Mouse (Mus musculus): Measurements from ENCODE around the gene Slc7a9. TPM values are rescaled to one million over a fixed set of nuclear protein-coding genes. Genes with fewer than 3 reads are reported as not detected.
A peak's percentile ranks its signal among the peaks of the same experiment; 100 is the strongest.

Slc7a9 gene
- polyA plus RNA-seq (2015; fragmentation: Nextera tagmentation; extraction: Ambion mirVana) = not detected in 2 replicates

DNA sequence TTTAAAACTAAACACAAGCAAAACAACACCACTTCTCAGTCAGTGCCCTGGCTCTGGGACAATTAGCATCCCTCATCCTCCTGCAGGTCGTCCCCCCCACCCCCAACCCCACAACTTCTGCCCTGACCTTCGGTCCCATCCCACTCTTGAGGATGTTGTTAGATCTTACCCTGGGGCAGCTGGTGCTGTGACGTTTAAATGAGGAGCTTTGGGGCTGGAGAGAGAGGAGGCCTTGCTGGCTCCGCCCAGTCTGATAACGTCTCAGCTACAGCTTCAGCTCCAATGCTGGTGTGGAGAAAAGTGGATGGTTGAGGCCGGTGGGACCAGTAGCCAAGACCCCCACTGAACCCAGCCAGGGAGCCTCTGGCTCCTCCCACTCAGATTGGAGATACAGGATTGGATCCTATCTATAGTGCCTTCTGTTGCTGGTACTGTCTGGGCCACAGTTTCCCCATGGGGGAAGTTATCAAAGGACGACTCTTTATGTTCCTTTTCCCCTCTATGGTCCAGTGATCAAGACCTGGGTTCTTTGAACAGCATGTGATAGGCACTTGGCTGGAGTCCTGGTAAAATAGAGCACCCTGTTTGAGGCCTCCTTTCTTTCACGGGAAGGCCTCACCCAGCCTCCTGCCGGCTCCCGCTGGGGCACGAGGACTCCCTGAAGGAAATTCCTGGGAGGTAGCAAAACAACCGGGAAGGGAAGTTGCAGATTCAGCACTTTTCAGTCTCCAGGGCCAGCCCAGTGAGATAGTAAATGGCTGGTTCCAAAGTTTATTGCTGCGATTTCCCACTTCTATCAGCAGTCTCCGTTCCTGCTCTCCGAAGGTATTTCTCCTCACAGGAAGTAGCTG lies at the start of gene Slc7a9:
Gene Slc7a9, plus strand, starts transcription at position 801 of the 851 bp plus-strand sequence.
- DNase-seq (ENCODE audit: low spot score) = no peak

DNA sequence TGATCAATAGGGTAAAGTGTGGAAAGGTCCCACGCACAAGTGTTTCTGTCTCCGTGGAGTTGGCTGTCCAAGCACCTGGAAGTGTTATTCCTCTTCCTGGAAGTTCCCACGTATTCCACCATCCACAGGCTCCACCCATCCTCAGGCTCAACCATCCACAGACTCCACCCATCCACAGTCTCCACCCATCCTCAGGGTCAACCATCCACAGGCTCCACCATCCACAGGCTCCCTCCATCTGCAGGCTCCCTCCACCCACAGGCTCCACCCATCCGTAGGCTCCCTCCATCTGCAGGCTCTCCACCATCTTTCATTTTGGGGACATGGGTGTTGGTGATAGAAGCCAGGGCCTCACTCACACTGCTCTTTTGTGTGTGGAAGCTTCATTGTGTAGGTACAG lies 47.4 kb upstream of the Slc7a9 start:
- no peak for DNase-seq (ENCODE audit: low spot score)

DNA sequence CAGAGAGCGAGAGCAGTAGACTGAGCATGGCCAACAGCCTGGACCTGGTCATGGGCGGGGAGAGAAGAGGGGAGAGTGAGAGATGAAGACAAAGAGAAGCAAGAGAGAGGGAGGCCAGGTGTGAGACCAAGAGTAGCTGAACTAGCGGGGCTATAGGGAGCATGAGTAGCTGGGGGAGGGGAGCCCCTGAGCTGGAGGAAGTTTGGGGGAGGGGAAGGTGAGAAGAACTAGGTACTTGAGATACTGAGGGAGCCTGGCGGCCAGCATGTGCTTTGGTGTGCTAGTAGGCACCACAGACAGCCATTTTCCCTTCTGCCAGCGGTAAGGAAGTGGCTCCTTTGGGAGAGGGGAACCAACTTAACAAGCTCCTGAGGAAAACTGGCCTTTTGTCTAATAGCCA lies 33.4 kb upstream of the Slc7a9 start:
- DNase-seq (ENCODE audit: low spot score) = peak; percentile 83

DNA sequence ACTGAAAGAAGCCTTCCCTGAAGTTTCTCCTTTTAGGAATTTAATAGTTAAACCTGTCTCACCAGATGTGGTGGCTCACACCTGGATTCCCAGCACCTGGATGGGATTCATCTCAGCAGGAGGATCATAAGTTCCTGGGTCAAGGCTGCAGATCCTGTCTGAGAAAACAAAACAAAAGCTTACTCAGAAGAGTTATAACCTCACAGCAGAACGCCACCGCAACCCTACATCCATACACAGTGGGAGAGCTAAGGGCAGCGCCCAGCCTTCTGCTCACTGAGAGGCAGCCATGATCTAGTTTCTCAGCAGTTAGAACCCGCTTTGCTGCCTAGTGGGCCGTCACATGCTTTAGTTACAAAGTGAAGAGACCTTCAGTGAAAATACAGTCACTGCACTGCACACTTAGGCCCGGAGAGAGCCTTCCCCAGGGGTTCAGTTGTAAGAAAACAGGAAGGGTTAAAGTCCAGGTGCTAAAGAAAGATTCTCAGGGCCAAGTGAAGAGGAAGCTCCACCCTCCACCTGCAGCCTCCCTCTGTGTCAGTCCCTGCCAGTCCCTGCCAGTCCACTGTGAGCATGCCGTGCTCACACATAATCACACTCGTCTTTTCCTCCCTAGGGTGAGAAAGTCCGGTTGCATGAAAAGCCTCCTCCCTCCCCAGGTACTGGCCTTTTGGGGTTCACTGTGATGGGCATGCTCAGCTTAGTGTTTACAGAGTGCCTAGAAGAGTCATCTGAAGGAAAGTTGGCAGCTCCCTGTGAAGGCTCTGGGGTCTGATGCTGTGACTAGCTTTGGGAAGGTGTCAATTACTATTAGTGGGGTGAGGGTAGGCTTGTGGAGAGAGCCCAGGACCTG lies 32.6 kb upstream of the Slc7a9 start:
- peak; percentile 23 for DNase-seq (ENCODE audit: low spot score)

DNA sequence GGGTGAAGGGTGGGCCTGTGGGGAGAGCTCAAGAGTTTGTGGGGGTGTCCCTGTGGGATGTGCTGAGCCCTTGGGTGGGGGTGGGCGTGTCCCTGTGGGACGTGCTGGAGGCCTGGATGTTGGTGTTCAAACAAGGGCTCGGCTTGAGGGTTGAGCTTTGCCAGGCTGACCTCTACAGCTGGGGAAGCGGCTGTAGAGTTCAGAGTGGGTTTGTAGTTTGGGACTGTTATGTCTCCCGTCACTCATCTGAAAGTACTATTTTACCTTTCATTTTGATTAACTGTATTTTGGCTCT lies 32.0 kb upstream of the Slc7a9 start:
- DNase-seq (ENCODE audit: low spot score) = no peak

DNA sequence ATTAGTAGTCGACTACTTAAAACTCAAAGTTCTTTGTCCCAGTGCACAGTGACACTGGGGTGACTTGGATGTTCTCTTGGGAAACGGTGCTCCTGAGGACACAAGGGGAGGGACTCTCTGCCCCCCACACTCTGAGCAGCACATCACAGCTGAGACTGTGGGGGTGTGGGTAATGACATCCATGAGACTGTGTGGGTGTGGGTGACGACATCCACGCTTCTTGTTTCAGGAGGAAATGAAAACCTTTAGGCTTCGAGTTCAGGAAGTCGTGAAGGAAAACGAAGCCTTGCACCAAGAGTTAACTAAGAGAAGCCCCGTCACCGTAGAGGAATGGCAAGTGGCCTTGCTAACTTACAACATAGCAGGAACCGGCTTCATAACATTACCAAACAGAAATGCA lies 25.5 kb upstream of the Slc7a9 start:
- no peak for DNase-seq (ENCODE audit: low spot score)

DNA sequence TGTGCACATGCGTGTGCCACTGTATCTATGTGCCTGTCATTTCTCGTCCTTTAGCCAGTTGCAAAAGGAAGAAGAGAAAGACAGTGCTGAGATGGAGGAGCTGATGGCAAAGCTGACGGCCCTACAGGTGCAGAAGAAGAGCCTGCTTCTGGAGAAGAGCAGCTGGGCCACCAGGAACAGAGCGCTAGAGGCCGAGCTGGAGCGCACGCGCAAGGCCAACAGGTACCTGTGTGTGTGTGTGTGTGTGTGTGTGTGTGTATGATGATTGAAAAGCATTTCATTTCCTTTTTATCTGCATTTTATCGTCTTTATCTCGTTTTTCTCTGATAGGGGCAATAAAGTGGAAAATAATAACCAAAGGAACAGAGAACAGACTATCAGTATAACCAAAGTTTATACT lies 20.4 kb upstream of the Slc7a9 start:
- DNase-seq (ENCODE audit: low spot score) = no peak

DNA sequence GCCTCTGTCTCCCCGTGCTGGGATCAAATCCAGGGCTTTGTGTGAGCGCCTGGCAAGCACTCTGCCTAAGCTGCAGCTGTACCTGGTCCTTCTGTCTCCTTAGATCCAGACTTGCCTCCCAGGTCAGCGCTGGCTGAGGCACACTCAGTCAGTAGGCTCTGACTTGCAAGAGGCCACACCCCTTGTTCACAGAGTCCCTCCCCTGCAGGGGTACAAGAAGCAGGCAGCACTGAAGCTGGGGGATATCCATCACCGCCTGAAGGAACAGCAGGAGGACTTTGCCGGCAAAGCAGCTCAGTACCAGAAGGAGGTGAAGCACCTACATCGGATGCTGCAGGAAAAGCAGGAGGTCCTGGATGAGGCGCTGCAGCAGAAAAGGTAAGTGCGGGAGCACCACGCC lies 13.3 kb upstream of the Slc7a9 start:
- no peak for DNase-seq (ENCODE audit: low spot score)

DNA sequence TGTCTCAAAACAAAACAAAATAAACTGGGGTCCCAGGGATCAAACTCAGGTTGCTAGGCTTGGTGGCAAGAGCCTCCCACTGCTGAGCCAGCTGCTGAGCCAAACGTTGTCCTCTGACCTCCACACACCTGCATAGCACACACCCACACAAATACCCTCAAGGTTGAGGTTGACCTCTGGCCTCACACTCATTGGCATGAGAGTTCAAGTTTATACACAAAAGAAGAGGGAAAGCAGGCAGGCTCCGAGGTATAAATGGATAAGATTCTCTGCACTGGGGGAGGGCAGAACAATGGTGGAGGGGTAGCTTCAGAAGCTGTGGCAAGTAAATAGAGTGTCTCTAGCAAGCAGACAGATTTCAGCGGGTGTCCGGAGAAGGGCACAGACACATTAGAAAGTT lies 1.1 kb upstream of the Slc7a9 start:
- DNase-seq (ENCODE audit: low spot score) = no peak

DNA sequence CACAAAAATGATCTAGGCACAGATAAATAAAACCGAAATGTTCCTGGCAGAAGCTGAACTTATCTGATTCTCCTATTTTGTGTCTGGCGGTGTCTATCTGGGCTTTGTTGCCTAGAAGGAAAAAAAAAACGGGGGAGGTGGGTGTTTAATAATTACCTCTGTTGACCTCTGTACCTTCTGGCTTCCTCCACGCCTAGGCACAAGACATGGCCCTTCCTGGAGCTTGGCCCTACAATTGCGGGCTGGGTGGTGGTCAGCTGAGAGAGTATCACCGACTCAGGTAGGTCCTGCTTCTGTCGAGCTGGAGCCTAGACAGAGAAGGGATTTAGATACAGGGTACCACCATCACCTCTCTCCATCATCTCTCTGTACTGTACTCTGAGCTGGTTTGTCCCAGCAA lies 271 bp downstream of the Slc7a9 start:
- DNase-seq (ENCODE audit: low spot score) = no peak

DNA sequence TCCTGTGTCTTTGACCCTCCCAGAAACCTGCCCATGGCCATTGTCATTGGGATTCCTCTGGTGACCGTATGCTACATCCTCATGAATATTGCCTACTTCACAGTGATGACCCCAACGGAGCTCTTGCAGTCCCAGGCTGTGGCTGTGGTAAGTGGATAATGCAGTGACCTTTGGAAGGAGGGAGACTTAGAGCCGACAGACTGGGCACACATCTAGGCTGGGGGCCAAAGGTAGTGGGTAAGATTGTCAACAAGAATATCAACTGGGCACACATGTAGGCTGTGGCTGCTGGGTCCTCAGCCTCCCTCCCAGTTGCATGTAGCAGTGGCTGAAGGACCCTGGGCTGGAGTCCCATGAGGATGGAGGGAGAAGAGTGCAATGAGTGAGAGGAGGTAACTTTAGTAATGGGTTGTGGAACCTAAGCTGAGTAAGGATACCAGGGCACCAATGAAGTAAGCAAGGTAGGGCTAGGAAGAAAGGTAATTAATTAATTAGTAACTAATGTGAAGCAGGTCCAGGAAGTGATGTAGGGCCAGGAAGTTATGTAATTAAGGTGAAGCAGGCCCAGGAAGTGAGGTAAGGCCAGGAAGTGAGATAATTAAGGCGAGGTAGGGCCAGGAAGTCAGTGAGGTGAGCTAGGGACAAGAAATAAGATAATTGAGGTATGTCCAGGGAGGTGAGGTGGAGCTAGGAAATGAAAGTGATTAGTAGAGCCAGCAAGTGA lies 7.7 kb downstream of the Slc7a9 start:
- DNase-seq (ENCODE audit: low spot score) = no peak

DNA sequence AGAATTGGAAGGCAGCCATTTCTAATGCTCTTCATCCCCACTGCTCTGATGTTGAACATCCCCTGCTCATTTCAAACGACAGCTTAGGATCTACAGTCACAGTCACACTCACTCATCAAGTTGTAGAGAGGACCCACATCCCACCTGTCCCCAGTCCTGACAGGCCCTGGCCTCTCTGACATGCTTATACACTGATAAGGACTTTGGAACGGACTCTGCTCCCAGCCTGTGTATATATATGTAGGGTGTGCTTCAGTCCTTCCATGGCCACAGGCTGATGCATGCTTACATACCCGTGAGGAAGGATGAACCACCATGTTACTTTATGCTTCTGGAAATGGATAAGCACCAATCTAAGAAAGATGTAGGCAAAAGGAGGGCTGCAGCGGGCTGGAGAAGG lies 12.4 kb downstream of the Slc7a9 start:
- DNase-seq (ENCODE audit: low spot score) = no peak

DNA sequence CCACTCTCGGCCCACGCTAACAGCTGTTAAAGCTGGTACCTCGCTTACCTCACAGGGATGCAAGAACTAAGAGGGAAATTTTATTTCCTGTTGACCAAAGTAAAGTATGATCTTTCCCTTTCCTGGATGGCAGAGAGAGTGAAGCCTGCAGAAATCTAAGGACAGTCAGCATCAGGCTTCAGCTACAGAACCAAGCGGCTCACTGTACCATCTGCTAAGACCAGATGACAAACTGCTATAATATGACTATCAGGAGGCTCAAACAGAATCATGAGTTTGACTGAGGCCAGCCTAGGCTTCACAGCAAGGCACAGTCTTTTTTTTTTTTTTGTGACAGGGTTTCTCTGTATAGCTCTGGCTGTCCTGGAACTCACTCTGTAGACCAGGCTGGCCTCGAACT lies 16.4 kb downstream of the Slc7a9 start:
- no peak for DNase-seq (ENCODE audit: low spot score)

DNA sequence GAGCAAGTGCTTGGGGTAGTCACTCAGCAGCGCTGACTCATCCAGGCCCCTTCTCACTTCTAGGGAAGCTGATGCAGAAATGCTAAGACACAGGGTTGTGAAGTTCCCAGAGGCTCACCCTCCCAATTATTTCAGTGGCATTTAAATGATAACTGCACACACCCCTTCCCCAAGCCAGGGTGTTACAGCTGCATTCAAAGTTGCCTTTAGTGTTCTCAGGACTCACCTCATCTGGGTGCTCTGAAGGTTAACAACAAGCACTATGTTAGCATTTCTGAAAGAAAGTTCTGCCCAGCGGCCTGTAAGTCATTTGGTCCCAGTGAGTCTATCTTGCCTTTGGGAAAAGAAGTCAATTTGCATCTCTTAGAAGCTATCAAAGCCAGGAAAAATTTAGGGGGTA lies 19.3 kb downstream of the Slc7a9 start:
- no peak for DNase-seq (ENCODE audit: low spot score)

DNA sequence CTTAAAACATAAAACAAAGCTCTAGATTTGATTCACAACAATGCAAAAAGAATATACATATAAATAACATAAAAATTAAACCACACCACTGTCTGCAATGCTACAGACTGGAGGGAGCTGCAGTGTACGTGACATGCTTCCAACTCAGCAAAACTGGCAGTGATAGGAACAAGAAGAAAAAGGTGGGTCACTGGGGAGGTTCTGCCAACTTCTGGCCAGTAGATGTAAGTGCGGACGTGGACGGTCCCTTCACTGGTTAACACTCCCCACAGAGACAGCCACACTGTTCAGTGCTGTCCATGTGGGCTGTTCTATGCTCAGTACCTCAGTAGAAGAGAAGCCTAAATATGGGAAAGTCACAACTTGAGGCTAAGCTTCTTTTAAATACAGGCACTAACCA lies 22.2 kb downstream of the Slc7a9 start:
- no peak for DNase-seq (ENCODE audit: low spot score)

DNA sequence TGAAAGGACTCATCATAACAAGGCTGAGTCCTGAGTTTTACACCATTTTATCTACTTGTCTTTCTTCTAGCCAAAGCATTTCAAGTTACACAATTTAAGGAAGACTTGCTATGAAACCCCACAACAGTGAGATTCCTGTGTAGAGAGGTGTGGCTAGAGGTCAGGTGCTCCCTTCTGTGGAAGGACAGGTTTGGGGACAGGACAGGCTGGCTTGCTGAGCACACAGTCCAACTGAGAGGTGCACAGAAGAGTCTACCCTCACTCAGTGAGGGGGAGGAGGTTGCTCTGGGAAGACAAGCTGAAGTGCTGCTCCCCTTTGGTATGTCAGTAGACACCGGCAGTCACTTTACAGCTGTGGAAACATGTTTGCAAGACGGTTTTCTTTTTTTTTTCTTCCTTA lies 27.9 kb downstream of the Slc7a9 start:
- DNase-seq (ENCODE audit: low spot score) = no peak

DNA sequence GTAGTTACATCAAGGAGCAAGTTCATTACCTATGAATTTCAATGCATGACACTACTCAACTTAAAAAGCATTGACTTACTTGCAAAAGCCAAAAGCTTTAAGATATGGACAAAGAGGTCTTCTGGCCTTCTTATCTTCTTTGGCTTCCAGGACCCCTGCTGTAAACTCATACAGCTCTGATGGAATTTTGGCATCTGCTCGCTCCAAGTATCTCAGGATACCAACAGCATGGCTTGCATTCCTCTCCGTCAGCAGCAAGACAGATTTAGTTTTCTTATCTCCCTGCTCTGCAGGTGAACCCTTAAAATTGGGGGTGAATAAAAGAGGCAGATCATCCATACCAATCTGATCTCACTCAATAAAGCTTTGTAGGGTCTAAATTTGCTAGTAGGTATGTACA lies 36.5 kb downstream of the Slc7a9 start:
- no peak for DNase-seq (ENCODE audit: low spot score)

DNA sequence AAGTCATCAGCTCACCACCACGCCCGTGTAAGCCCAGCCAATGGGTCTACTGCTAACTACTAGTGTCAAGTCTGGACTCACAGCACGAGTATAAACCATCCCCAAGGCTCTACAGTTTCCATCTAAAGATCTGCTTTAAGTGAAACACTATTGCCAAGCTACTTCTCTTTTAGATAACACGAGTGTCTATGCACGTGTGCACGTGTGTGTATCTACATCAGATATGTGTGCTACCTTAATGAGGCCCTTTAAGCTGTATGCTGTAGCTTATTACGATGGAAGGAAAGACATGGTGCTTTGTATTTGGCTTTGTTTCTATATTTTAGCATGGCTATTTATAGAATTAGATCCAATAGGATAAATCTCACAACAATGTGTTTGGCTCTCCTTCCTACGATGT lies 38.0 kb downstream of the Slc7a9 start:
- no peak for DNase-seq (ENCODE audit: low spot score)

DNA sequence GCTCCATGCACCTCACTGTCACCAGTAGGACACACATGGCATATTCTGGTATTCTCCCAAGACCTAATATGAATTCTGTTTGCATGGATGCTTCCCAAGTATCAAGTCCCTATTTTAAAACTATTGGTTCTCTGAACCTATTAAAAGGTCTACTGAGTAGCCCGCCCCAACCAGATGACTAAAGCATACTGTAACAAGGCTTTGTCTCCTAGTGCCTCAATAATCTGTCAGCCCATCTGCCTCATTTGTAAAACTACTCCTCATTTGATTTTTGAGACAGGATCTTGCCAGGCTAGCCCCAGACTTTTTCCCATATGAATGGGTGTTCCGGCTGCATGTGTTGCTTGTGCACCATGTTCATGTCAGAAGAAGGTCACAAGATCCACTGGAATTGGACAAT lies 41.6 kb downstream of the Slc7a9 start:
- no peak for DNase-seq (ENCODE audit: low spot score)

DNA sequence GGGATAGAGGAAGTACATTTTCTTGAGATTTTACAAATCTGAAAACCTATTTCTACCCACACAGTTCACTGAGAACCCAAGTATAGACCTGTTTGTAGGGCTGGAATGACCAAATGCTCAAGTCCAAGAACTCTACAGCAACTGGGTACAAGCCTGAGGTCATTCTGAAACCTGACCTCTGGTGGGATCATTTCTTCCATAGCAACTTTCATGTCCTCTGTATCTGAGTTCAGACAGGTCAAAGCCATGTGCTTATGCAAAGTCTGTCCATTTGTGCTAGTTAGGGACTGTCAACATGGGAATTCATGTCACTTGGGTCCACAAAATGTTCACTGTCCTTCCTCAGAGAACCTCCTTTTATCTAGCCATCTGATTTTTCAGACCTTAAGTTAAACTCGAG lies 42.4 kb downstream of the Slc7a9 start:
- no peak for DNase-seq (ENCODE audit: low spot score)

DNA sequence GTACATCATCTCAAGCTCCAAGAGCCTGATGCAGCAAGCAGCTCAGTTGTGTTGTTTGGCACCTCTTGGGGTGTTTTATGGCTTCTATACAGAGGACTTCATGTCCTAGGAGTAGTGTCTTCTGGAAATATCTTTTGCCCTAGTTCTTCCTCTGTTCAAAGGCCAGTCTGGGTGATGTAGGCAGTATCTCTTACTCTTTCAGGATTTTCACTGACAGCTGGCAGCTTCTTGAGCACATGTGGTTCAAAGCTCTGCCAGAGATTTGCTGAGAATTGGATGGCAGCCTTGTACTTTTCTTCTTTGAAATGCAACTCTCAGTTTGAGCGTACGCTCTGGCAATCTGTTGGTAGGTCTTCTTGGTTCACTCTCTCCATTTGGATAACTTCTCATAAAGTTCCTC lies 48.9 kb downstream of the Slc7a9 start:
- no peak for DNase-seq (ENCODE audit: low spot score)

DNA sequence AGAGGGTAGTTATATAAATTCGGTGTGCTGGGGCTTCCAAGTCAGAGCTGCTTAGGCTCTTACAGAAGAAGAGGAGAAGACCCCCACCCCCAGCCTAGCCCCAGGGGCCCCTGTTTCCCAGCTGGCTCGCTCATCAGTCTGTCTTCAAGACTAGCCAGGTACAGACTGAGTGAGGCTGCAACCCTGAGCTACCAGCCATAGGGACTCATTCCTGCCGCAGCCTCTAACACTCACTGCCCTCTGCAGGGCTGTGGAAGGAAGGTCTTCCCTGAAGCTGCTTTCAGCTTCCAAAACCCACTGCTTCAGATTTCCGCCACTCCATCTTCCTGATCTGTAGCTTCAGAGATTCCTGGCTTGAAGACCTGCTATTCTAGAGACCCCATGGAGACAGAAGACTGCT lies 53.4 kb downstream of the Slc7a9 start:
- DNase-seq (ENCODE audit: low spot score) = no peak

Measured in thymus, postnatal 0 days (tissue).